Mouse (Mus musculus) 3T3-L1 (cell line): ENCODE results near the gene Ccdc71.

Experiments used
- DNase-seq: peaks from one replicate; pipeline ENCODE4 v3.0.0-alpha.2; 2015; ENCODE audit warnings: low read depth, low spot score

The Ccdc71 gene

DNA sequence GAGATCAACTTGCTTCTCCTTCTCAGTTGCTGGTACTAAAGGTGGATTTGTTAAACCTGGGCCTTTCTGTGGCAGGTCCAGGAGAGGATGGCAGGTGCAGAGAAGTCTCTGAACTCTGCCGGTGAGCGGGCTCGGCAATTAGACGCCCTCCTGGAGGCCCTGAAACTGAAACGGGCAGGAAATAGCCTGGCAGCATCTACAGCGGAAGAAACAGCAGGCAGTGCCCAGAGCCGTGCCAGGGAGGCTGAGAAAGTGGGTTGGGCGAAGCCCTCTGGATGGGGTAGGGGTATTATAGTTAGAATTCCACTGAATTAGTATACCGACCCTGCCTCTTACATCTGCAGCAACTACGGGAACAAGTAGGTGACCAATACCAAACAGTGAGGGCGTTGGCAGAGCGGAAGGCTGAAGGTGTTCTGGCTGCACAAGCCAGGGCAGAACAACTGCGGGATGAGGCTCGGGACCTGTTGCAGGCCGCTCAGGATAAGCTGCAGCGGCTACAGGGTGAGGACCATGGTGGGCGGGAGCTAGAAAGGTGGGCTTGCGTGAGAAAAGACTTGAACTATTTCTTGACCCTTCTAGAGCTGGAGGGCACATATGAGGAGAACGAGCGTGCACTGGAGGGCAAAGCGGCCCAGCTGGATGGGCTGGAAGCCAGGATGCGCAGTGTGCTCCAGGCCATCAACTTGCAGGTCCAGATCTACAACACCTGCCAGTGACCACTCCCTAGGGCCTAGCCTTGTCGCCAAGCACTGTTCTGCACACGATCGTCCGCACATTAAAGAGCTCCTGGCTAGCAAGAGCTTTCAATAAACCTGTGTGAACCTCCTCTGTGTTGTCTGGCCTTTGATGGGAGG is 29.6 kb downstream of the Ccdc71 start:
- no peak for DNase-seq

GRCm38 (mm10) chr9:108490559-108491285 is 30.4 kb downstream of the Ccdc71 start, which contains the start of gene Usp19:
Gene Usp19, plus strand, starts transcription at chr9:108490602.
- peak; percentile 98 for DNase-seq

GRCm38 (mm10) chr9:108491286-108491580 is 30.9 kb downstream of the Ccdc71 start:
- peak; percentile 46 for DNase-seq

DNA sequence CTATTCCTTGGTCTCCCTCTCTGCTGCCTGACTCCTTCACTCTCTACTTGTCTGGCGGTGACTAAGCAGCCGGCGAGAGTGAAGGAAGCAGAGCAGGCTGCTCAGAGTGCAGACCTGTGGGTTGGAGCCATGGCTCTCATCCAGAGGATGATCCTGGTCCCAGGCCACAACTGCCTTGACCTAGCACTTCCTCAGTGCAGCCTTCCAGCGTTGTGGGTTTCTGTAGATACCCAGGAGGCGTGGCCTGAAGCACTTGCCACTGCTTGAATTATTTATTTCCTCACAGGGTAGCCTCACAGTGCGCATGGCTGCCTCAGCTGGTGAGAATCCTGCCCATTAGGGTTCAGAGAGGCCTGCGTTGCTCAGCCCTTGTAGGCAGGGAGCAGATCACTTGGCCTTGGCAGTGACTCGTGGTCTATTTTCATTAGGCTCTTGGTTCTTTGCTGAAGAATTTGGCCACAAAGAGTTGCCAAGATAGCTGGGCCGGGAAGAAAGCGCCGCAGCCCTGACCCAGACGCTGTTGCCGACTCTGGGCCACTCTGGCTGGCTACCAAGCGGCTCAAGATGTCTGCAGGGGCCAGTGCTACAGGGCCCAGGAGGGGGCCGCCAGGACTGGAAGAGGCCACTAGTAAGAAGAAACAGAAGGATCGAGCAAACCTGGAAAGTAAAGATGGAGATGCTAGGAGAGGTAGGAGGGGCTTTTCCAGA is 31.9 kb downstream of the Ccdc71 start:
- DNase-seq, result peak; percentile 80

DNA sequence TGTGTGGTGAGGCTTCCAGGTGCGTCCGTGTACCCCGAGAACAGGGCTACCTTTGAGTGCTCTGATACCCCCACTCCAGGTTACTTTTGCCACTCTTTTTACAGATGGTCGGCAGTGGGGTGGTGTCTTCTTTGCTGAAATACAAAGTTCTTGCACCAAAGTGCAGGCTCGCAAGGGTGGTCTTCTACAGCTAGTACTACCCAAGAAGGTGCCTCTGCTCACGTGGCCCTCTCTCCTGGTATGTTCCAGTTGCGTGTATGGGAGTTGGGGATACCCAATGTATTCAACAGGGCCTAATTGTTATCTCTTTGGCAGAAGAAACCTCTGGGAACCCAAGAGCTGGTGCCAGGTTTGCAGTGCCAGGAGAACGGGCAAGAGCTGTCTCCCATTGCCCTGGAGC is 32.9 kb downstream of the Ccdc71 start:
- no peak for DNase-seq

DNA sequence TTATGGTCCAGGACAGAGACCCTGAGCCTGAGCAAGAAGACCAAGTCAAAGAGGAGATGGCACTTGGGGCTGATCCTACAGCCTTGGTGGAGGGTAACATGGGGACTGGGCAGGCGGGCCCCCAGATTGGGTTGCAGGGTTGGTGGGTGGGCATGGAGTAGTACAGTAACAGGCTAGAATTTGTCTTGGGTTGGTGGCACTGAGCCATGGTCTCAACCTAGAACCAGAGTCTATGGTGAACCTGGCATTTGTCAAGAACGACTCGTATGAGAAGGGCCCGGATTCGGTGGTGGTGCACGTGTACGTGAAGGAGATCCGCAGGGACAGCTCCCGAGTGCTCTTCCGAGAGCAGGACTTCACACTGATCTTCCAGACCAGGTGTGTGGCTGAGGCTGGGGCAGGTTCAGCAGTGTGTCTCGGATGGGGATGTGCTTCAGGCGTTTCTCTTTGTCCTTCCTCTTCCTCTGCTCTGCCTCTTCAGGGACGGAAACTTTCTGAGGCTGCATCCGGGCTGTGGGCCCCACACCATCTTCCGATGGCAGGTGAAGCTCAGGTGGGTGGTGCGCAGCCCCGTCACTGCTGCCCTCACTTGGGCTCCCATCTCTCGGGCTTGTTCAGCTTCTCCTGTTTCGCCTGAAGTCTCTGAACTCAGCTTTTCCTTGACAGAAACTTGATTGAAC is 34.0 kb downstream of the Ccdc71 start:
- DNase-seq, result no peak

DNA sequence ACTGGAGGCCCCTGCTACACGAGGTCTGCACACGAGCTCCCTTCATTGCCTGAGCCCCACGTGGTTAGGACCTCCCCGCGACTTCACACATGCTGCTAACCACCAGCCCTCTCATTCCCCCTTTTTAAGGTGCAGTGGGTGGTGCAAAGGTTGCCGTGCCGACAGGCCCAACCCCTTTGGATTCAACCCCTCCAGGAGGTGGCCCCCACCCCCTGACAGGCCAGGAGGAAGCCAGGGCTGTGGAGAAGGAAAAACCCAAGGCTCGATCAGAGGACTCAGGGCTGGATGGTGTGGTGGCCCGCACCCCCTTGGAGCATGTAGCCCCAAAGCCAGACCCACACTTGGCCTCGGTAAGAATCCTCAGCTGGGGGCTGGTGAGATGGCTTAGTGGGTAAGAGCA is 34.6 kb downstream of the Ccdc71 start:
- DNase-seq, result no peak

- no peak for DNase-seq
Measured at GRCm38 (mm10) chr9:108499231-108499630, 38.9 kb downstream of the Ccdc71 start.

DNA sequence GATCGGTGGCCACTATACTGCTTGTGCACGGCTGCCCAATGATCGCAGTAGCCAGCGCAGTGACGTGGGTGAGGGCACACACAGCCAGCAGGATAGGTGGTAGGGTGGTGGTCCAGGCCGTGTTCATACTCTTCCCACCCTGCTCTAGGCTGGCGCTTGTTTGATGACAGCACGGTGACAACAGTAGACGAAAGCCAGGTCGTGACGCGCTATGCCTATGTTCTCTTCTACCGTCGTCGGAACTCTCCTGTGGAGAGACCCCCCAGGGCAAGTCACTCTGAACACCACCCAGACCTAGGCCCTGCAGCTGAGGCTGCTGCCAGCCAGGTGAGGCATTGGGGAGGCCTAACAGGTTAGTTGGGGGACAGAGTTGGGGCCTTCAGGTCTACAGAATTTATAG is 39.6 kb downstream of the Ccdc71 start:
- no peak for DNase-seq

DNA sequence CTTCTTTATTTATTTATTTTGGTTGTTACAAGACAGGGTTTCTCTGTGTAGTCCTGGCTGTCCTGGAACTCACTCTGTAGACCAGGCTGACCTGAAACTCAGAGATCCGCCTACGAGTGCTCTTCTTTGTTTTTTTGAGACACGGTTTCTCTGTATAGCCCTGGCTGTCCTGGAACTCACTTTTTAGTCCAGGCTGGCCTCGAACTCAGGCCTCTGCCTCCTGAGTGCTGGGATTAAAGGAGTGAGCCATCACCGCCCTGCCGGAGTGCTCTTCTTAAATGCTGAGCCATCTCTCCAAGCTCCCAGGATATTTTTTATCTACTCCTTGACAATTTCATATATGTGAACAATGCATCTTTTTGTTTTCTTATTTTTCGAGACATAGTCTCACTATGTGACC is 46.6 kb downstream of the Ccdc71 start:
- DNase-seq, result no peak

- peak; percentile 99 for DNase-seq
Measured at GRCm38 (mm10) chr9:108507619-108508434, 47.5 kb downstream of the Ccdc71 start, which contains the start of gene Qars. Gene Qars, plus strand, starts transcription at chr9:108507706.

GRCm38 (mm10) chr9:108508776-108509175 is 48.4 kb downstream of the Ccdc71 start:
- no peak for DNase-seq
